Mouse (Mus musculus): ENCODE measurements around the gene Olfr160.

Olfr160 gene

GRCm38 (mm10) chr9:37716150-37716549 is at the start of gene Olfr160:
Olfr160 (minus strand) TSS chr9:37716250.
- DNase-seq (ENCODE audit: low read depth, low spot score) = no peak

DNA sequence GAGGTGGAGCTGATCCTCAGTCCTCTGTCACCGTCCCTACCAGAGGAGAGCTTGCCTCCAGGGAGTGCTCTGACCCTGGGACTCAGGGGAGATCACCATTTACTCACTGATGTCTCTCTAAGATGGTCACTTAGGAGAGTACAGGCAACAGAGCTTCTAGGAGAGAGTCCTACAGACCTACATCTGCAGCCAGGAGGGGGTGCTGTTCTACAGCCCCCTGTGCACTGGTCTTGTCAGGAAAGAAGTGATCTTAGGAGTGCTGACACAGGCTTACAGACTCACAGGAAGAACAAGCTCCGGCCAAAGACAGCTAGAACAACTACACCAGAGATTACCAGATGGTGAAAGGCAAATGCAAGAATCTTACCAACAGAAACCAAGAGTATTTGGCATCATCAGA is 46.5 kb upstream of the Olfr160 start:
- DNase-seq (ENCODE audit: low read depth, low spot score) = no peak

DNA sequence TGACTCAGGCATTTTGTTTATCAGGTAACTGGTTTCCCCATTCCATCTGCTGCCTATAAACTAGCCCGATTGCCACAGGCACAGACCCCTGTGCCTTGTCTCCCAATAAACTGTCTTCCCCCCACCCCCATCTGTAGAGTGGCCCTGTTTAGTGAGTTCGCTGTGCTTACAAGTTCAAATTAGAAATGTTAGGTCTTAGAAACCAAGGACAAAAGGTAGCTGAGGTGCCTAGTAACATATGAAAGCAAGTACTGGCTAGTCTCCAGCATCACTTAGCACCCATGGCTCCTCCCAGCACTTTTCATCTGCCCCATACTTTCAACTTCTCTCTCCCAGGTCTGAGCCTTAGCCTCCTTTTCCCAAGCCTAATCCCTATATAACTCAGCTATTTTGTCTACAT is 45.7 kb upstream of the Olfr160 start:
- DNase-seq (ENCODE audit: low read depth, low spot score) = no peak

DNA sequence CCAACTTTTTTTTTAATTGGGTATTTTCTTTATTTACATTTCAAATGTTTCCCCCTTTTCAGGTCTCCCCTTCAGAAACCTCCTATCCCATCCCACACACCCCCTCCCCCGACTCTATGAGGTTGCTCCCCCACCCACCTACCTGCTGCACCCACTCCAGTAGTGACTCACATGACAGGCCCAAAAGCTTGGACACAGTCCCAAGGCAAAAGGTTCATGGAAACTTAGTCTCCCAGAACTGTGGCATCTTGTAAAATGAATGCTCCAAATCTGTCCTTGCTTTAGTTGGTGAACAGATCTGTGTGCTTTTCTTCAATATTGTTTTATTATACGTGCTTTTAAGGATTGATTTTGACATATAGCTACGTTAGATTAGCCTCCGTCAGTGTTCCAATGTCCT is 36.0 kb upstream of the Olfr160 start:
- DNase-seq (ENCODE audit: low read depth, low spot score) = no peak

DNA sequence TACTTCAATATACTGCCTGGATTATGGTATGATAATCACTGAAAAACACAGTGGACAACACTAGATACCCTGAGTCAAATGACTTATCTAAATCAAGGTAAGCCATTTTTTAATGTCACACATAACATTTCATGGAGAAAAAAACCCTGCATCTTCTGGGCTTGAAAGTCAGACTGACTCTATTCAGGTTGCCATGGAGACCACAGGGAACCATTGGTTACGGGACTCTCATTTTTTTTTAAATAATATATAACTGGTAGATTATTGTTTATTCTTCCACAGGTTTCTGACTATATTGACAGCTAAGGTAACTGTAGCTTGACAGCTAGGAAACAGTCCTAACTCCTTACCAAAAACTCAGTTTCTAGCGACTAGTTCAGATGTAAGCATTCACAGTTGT is 35.4 kb upstream of the Olfr160 start:
- no peak for DNase-seq (ENCODE audit: low read depth, low spot score)

- no peak for DNase-seq (ENCODE audit: low read depth, low spot score)
Measured at GRCm38 (mm10) chr9:37750319-37751075, 34.4 kb upstream of the Olfr160 start.

DNA sequence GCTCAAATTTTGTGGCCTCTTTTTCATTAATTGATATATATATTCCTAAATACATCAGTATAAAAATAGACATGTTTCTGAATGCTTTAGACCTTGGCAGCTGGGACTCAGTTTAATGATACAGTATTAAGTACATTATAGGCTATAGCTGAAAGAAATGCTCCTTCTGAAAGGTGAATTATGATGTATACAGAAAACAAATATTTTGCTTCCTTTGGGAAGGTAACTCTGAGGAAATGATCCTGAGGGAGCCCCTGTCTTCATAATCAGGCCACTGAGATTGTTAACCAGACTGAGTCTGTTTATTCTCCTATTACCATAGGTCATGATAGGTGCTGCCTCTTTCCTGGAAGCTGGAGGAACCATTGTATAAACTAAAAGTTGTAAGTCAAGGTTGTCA is 28.8 kb upstream of the Olfr160 start, which contains the start of gene Olfr874:
Gene Olfr874 (plus strand): TSS at position 301 of the 400 bp plus-strand sequence.
- DNase-seq (ENCODE audit: low read depth, low spot score) = no peak

GRCm38 (mm10) chr9:37734310-37734709 is 18.3 kb upstream of the Olfr160 start:
- DNase-seq (ENCODE audit: low read depth, low spot score) = no peak

- no peak for DNase-seq (ENCODE audit: low read depth, low spot score)
Measured at GRCm38 (mm10) chr9:37689970-37690686, 25.9 kb downstream of the Olfr160 start.

DNA sequence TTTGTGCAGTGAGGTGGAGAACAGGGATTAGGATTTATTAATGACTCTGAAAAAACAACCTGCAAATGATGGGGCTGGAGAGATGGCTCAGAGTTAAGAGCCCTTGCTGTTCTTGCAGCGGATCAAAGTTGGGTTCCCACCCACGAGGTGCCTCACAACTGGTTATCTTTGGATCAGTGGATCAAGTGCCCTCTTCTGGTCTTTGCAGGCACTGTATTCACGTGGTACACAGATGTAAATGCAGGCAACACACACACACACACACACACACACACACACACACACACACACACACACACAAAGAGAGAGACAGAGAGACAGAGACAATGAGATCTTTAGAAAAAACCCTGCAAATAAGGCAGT is 28.1 kb downstream of the Olfr160 start:
- no peak for DNase-seq (ENCODE audit: low read depth, low spot score)

DNA sequence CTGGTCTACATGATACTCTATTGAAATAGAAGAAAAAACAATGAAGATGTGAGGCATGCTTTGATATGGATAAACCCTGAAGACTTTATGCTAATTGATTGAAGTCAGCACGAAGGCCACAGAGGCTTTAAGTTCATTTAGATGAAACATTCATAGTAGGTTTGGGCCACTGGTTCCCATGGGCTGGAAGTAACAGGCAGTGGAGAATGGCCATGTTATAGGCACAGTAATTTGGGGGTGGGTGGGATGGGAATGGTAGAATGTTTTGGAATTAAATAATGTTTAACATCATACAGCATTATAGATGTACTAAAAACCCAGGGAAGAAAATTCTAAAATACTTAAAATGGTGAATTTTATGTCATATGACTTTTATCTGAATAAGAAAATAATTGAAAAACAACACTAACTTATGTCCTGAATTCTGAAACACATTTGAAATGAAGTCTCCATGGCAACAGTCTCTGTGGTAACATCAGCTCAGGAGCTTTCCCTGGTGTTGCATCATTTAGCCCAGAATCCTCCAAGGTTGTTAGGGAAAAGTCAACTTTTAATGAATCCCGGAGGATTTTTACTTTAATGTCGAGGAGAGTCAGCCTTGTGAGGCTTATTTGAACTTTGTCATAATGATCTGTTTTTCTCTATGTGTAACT is 28.6 kb downstream of the Olfr160 start:
- DNase-seq (ENCODE audit: low read depth, low spot score) = no peak

DNA sequence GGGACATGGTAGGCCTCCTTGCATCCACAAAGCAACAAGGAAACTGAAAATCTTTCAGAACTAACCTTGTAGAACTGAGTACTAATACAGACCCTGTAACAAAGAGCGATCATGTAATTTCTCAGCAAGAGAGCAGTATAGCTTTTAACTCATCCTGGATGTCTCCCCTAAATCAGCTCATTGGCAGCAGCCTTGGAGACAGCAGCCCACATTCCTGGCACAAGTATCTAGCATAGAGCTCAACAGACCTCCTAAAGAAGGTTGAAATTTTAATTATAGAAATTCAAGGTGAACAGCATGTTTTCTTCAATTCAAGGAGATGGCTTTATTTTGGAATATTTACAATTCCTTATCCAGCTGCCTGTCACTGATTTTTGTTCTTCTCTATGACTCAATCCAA is 34.9 kb downstream of the Olfr160 start:
- no peak for DNase-seq (ENCODE audit: low read depth, low spot score)

DNA sequence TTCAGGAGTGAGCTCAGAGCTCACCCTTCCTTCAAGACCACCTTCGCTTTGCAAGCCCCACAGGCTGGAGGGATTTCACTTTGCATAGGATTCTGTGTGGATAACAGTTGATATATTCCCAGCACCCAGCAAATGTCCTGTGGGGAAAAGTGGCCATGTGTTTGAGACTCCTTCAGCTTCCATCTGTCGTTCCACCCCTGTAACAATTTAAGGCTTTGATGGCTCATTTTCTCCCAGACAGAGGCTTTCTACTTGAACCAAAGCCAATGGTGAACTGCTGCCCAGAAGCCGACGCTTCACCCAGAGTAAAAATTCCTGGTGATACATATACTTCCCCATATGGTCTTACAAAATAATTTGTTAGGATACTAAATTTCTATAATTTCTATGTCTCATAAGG is 40.8 kb downstream of the Olfr160 start:
- no peak for DNase-seq (ENCODE audit: low read depth, low spot score)

DNA sequence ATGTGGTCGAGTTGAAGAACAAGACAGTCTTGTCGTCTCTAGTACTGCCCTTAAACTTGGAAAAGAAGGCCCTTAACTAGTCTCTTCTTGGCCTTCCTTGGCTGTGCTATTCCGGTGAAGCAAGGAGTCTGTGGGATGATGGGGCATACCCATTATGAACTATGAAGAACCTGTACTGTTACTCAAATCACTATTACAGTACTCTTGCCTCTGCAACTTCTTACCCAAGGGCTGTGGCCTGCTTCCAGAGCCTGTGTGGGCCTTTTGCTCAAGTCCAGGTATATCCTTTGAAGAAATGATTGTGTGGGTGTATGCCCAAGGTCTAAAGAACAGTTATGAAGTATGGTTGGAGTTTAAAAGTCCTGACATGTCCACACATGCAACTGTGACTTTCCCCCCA is 45.8 kb downstream of the Olfr160 start:
- DNase-seq (ENCODE audit: low read depth, low spot score) = no peak

DNA sequence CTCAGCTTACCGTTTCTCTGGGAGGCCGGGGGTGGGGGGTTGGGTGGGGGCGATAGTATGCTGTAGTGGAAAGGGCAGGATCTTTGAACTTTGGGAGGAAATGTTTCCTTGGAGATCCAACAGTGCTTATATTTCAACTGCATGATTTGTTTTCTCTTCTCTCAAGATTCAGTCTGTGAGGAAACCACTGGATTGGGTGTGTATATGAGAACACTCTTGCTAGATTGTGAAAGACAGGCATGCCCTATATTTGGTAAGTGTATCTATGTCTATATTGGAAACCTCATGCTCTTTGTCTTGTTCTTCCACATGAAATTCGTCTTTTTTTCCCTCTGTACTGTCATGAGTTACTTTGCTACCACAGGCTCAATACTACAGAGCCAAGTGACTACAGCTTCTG is 46.4 kb downstream of the Olfr160 start:
- no peak for DNase-seq (ENCODE audit: low read depth, low spot score)

DNA sequence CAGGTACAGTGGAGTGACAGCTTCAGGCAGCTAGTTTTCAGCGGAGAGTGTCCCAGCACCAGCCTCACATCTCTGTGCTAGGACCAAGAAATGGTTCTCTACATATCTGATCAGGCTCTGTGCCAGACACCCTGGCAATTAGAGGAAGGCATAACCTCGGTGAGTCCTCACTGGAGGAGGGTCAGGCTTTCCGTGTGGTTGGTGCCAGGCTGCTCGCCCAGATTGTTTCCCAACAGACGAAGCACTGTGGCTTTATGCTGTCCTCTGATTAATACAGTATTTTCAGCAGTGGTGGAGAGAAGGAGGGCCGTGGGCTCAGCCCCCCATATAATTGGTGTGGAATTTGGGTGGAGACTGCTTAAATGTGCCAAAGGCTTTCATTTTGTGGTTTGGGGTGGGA is 46.9 kb downstream of the Olfr160 start, which contains the start of gene Panx3:
Gene Panx3 (minus strand): TSS at position 121 of the 400 bp plus-strand sequence.
- no peak for DNase-seq (ENCODE audit: low read depth, low spot score)

- DNase-seq (ENCODE audit: low read depth, low spot score) = no peak
Measured at GRCm38 (mm10) chr9:37666045-37666444, 50.0 kb downstream of the Olfr160 start.

DNA sequence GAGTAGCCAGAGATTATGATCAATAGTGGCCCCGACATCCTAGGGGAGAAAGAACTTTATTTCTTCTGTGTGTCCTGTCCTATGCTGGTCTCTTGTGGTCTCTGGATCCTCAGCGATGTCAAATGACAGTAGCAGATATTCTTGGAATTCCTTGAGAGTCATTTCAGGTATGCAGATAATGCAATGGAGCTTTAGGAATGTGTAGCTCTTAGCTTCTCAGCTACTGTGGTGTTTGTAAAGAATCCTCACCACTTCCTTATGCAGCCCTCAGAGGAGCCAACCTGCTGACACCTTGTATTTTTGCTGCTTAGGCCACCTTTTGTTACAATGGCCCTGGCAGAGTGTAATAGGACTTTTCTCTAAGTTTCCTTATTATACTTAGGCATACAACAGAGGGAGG is 51.4 kb downstream of the Olfr160 start:
- no peak for DNase-seq (ENCODE audit: low read depth, low spot score)

DNA sequence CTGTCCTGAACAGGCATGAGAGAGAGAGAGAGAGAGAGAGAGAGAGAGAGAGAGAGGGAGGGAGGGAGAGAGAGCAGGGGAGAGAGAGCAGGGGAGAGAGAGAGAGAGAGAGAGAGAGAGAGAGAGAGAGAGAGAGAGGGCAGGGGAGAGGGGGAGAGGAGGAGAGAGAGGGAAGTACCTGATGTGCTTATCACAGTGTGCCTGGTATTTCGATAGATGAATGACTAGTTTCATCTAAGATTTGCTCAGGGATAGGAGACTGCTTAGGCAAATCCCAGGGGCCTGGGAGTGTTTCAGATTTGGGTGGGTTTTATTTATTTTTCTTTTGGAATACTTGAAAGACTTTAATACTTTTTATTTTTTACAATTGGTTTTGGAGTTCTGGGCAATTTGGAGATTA is 52.8 kb downstream of the Olfr160 start:
- DNase-seq (ENCODE audit: low read depth, low spot score) = no peak

DNA sequence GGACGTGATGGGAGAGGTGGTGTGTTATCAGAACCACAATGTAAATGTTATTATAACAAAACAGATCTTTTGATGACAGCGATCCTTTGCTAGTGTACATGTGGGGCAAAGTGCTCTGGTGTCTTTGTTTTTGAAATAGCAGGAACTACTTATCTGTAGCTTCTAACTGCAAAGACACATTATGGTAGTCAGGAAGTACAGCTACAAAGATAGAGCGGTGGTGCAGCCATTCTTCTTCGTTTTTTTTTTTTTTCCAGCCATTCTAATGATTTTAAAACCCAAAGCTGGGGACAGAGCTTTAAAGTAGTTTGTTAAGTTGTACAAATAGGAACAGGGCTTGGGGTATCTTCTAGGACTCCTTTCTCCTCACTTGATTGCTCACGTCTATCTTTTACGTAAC is 56.6 kb downstream of the Olfr160 start:
- DNase-seq (ENCODE audit: low read depth, low spot score) = no peak

Data from CD4-positive helper T cell, adult 2 months (primary cell).